Mouse (Mus musculus): ENCODE results near the gene Tnfsf14.

DNA sequence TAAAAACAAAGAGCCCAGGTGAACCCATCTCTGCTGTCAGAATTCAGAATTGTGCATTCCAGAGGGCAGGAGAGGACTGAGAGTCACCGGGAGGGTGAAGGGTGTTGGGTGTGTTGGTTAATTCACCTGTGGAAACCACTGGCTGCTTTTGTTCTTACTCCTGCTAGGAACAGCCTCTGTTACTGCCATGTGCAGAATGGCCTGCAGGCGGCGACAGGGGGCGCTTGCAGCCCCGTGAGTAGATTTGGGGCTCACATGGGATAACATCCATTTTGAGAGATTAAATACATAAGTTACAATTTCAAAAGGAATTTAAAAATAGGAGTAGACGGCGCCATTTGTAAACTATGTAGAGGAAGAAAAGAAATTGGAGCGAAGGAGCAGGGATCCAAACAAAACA lies 13.6 kb downstream of the Tnfsf14 start:
- TF ChIP-seq EP300 (IDR thresholded peaks at IDR 0.05; ENCODE audit: insufficient read depth, low read depth, low read length) (no peak), CTCF (IDR thresholded peaks at IDR 0.05) (peak; percentile 64), POLR2A (IDR thresholded peaks at IDR 0.05; ENCODE audit: insufficient read depth, low read depth, low read length) (no peak)

Data from heart, adult 2 months (tissue).